Mouse (Mus musculus): ENCODE data around the gene Dnajc12. TPM values are rescaled to one million over a fixed set of nuclear protein-coding genes. Genes with fewer than 3 reads are reported as not detected.

The Dnajc12 gene
- total and polyA plus RNA-seq, 3 experiments = 2.9 to 7.3 TPM; not detected in 1

- Histone ChIP-seq H3K79me2 (ENCODE audit: control insufficient read depth, insufficient read depth, low read length, poor library complexity) (peaks cover 21% of the 10 kb centered on the region), H3K9me3 (replicated peaks; ENCODE audit: insufficient read depth, low read length) (no peaks in the 10 kb centered on the region), H3K27ac (ENCODE audit: control insufficient read depth, low read depth, low read length) (no peak overlapping the region), H3K9ac (ENCODE audit: control insufficient read depth, low read depth, low read length, poor library complexity, severe bottlenecking) (peak overlapping the region; percentile 93), H3K4me3 (ENCODE audit: control insufficient read depth in 1 of 2, insufficient read depth in 1 of 2, low read depth in 2 of 2, low read length in 2 of 2) (peak overlapping the region; percentile 98 to 99), H3K36me3 (ENCODE audit: control insufficient read depth in 1 of 2, insufficient read depth in 2 of 2, low read length in 2 of 2) (peaks cover 0 to 10% of the 10 kb centered on the region in 2 experiments; a peak in 2 of 4 replicates), H3K27me3 (ENCODE audit: control insufficient read depth in 1 of 2, insufficient read depth in 2 of 2, low read length in 2 of 2) (no peaks in the 10 kb centered on the region), H3K4me1 (ENCODE audit: control insufficient read depth in 1 of 2, insufficient read depth in 2 of 2, low read length in 2 of 2) (peaks cover 3 to 12% of the 10 kb centered on the region in 2 experiments; a peak in 3 of 4 replicates)
- no peak for DNase-seq (ENCODE audit: low read depth, low spot score)
- TF ChIP-seq POLR2AphosphoS5 (IDR thresholded peaks at IDR 0.05; ENCODE audit: borderline replicate concordance, low read depth, low read length) (no peak), MAX (IDR thresholded peaks at IDR 0.05; ENCODE audit: low read length) (no peak), GABPA (IDR thresholded peaks at IDR 0.05; ENCODE audit: low read depth, low read length) (no peak), HCFC1 (IDR thresholded peaks at IDR 0.05; ENCODE audit: low read depth, low read length) (no peak), ZC3H11A (IDR thresholded peaks at IDR 0.05; ENCODE audit: low read depth, low read length) (no peak), USF2 (IDR thresholded peaks at IDR 0.05; ENCODE audit: borderline replicate concordance in 1 of 2, insufficient read depth in 1 of 2, low read depth in 1 of 2, low read length in 2 of 2) (no peak), MAFK (IDR thresholded peaks at IDR 0.05; ENCODE audit: borderline replicate concordance, low read depth, low read length) (no peak), RAD21 (IDR thresholded peaks at IDR 0.05; ENCODE audit: low read depth, low read length) (no peak), ETS1 (IDR thresholded peaks at IDR 0.05; ENCODE audit: low read depth, low read length) (no peak)
Observed at GRCm38 (mm10) chr10:63337326-63337725, 44.9 kb upstream of the Dnajc12 start.

- Histone ChIP-seq H3K79me2 (ENCODE audit: control insufficient read depth, insufficient read depth, low read length, poor library complexity) (peaks cover 21% of the 10 kb centered on the region), H3K27ac (ENCODE audit: control insufficient read depth, low read depth, low read length) (peak overlapping the region; percentile 58), H3K9ac (ENCODE audit: control insufficient read depth, low read depth, low read length, poor library complexity, severe bottlenecking) (peak overlapping the region; percentile 93), H3K27me3 (ENCODE audit: control insufficient read depth in 1 of 2, insufficient read depth in 2 of 2, low read length in 2 of 2) (no peaks in the 10 kb centered on the region), H3K4me3 (ENCODE audit: control insufficient read depth in 1 of 2, insufficient read depth in 1 of 2, low read depth in 2 of 2, low read length in 2 of 2) (peak overlapping the region; percentile 98 to 99), H3K36me3 (ENCODE audit: control insufficient read depth in 1 of 2, insufficient read depth in 2 of 2, low read length in 2 of 2) (peaks cover 0 to 10% of the 10 kb centered on the region in 2 experiments; a peak in 2 of 4 replicates), H3K4me1 (ENCODE audit: control insufficient read depth in 1 of 2, insufficient read depth in 2 of 2, low read length in 2 of 2) (peaks cover 3 to 12% of the 10 kb centered on the region in 2 experiments; a peak in 3 of 4 replicates), H3K9me3 (replicated peaks; ENCODE audit: insufficient read depth, low read length) (no peaks in the 10 kb centered on the region)
- DNase-seq (ENCODE audit: low read depth, low spot score) = peak; percentile 61
- no peak for TF ChIP-seq NELFE (IDR thresholded peaks at IDR 0.05; ENCODE audit: low read depth, low read length)
- no peak for TF ChIP-seq USF2 (IDR thresholded peaks at IDR 0.05; ENCODE audit: borderline replicate concordance in 1 of 2, insufficient read depth in 1 of 2, low read depth in 1 of 2, low read length in 2 of 2)
- TF ChIP-seq TCF12 (IDR thresholded peaks at IDR 0.05; ENCODE audit: low read depth, low read length) = no peak
- peak; percentile 28; the same call in 1 of the 2 replicates for TF ChIP-seq USF1 (IDR thresholded peaks at IDR 0.05; ENCODE audit: low read depth, low read length)
- TF ChIP-seq GABPA (IDR thresholded peaks at IDR 0.05; ENCODE audit: low read depth, low read length) = no peak
- TF ChIP-seq MEF2A (IDR thresholded peaks at IDR 0.05; ENCODE audit: extremely low read depth, insufficient replicate concordance, low read depth, low read length, poor library complexity, severe bottlenecking) = no peak
- TF ChIP-seq NRF1 (IDR thresholded peaks at IDR 0.05; ENCODE audit: insufficient read depth, low read depth, low read length, poor library complexity, severe bottlenecking) = peak; percentile 7; the same call in 1 of the 2 replicates
- no peak for TF ChIP-seq RAD21 (IDR thresholded peaks at IDR 0.05; ENCODE audit: low read depth, low read length)
- no peak for TF ChIP-seq ELF1 (IDR thresholded peaks at IDR 0.05; ENCODE audit: low read depth, low read length)
- no peak for TF ChIP-seq EP300 (IDR thresholded peaks at IDR 0.05; ENCODE audit: low read depth in 1 of 2, low read length in 2 of 2)
- no peak for TF ChIP-seq ETS1 (IDR thresholded peaks at IDR 0.05; ENCODE audit: low read depth, low read length)
- no peak for TF ChIP-seq ZNF384 (IDR thresholded peaks at IDR 0.05; ENCODE audit: low read depth, low read length)
- TF ChIP-seq ZKSCAN1 (IDR thresholded peaks at IDR 0.05; ENCODE audit: low read depth, low read length) = no peak
- TF ChIP-seq SIN3A (IDR thresholded peaks at IDR 0.05; ENCODE audit: low read length) = no peak; the same call in 1 of the 2 replicates
- TF ChIP-seq MAFK (IDR thresholded peaks at IDR 0.05; ENCODE audit: borderline replicate concordance, low read depth, low read length) = no peak
- no peak for TF ChIP-seq E2F4 (IDR thresholded peaks at IDR 0.05; ENCODE audit: borderline replicate concordance, low read depth, low read length)
- TF ChIP-seq POLR2AphosphoS2 (IDR thresholded peaks at IDR 0.05; ENCODE audit: low read length) = peak; percentile 4; the same call in 1 of the 2 replicates
- no peak for TF ChIP-seq JUND (IDR thresholded peaks at IDR 0.05; ENCODE audit: low read depth, low read length)
- TF ChIP-seq TBP (IDR thresholded peaks at IDR 0.05; ENCODE audit: low read depth, low read length) = no peak
- peak; percentile 36; the same call in 1 of the 2 replicates for TF ChIP-seq MAX (IDR thresholded peaks at IDR 0.05; ENCODE audit: low read length)
- no peak for TF ChIP-seq HCFC1 (IDR thresholded peaks at IDR 0.05; ENCODE audit: low read depth, low read length)
- no peak for TF ChIP-seq CHD2 (IDR thresholded peaks at IDR 0.05; ENCODE audit: low read length)
- no peak for TF ChIP-seq TAL1 (IDR thresholded peaks at IDR 0.05; ENCODE audit: low read length)
- no peak for TF ChIP-seq MYB (IDR thresholded peaks at IDR 0.05; ENCODE audit: low read depth, low read length)
- TF ChIP-seq KAT2A (conservative IDR thresholded peaks at IDR 0.05; ENCODE audit: low read depth, low read length) = no peak
Observed at GRCm38 (mm10) chr10:63337951-63338836, 44.0 kb upstream of the Dnajc12 start.
